Mouse (Mus musculus) thymus, adult 2 months (tissue): ENCODE measurements at regions not wholly inside any gene's neighbourhood (a gene's known extent, or its start where the extent isn't known, plus 50 kb on each side); places are given as distances from the start of the nearest gene placed in this dataset.

Experiments
- CTCF ChIP-seq: fragments of 200-500 bp; IDR thresholded peaks from 2 replicates; pipeline ENCODE4 v1.5.1; 2012; ENCODE audit warnings: mild to moderate bottlenecking, control low read depth, low read length, moderate library complexity, borderline replicate concordance; ENCODE audit not compliant: control insufficient read depth, poor library complexity, insufficient read depth; ENCODE audit errors: extremely low read depth
- POLR2A ChIP-seq: fragments of 200-500 bp; IDR thresholded peaks from 2 replicates; pipeline ENCODE4 v1.6.1; 2012; ENCODE audit warnings: mild to moderate bottlenecking, low read length, control low read depth, moderate library complexity; ENCODE audit not compliant: control insufficient read depth, poor library complexity, insufficient read depth; ENCODE audit errors: extremely low read depth

DNA sequence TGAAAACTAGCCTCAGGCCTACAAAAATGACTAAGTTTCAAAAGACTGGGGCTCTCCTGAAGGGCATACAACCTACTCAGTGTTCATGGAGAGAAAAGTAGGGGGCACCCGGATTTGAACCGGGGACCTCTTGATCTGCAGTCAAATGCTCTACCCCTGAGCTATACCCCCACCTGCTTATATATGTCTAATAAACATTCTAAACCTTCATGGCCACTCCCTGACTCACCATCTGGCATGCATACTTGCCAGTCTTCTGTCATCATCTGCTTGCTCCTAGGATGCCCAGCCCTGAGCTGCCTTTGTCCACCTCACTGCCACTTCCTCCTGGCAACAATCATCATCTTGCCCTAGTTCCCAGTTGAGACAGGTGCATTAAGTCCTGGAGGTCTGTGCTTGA, 123.3 kb upstream of the Zfp746 start:
- TF ChIP-seq CTCF: no peak
- TF ChIP-seq POLR2A: no peak
